Mouse (Mus musculus): ENCODE measurements around the gene Eef2k. TPM values are rescaled to one million over a fixed set of nuclear protein-coding genes. Genes with fewer than 3 reads are reported as not detected.

Gene Eef2k
- polyA plus RNA-seq (2015; fragmentation: Nextera tagmentation; extraction: Ambion mirVana) = 33.6 and 40.1 TPM in 2 replicates

GRCm38 (mm10) chr7:120842345-120843036 lies at the start of gene Eef2k:
Eef2k (plus strand) TSS chr7:120842831.
- Histone ChIP-seq H3K36me3 (replicated peaks) (no peaks in the 10 kb centered on the region), H3K9me3 (no peaks in the 10 kb centered on the region), H3K4me2 (peak within 1 kb of the TSS; percentile 64), H3K27me3 (replicated peaks) (0 out of 2 replicates have a peak, but pooled peaks cover 4% of the 10 kb centered on the region), H3K4me3 (peak within 1 kb of the TSS; percentile 77), H3K27ac (peak within 1 kb of the TSS; percentile 92), H3K9ac (peak within 1 kb of the TSS; percentile 83), H3K4me1 (peaks cover 21% of the 10 kb centered on the region)
- peak; percentile 96 for ATAC-seq (replicated peaks)
- WGBS = 3% methylated on average over 35 of the region's 35 CpGs

- Histone ChIP-seq H3K4me3 (no peak overlapping the region), H3K9ac (no peak overlapping the region), H3K27ac (no peak overlapping the region), H3K27me3 (replicated peaks) (no peaks in the 10 kb centered on the region), H3K9me3 (no peaks in the 10 kb centered on the region), H3K4me1 (no peaks in the 10 kb centered on the region), H3K4me2 (no peak overlapping the region), H3K36me3 (replicated peaks) (no peaks in the 10 kb centered on the region)
- no peak for ATAC-seq (replicated peaks)
- WGBS = 81% methylated on average over 4 of the region's 4 CpGs
These were observed 47.1 kb upstream of the Eef2k start for GRCm38 (mm10) chr7:120795544-120795943.

GRCm38 (mm10) chr7:120796369-120796768 lies 46.3 kb upstream of the Eef2k start:
- 84% methylated on average over 3 of the region's 3 CpGs for WGBS
- no peak overlapping the region for H3K9ac ChIP-seq
- ATAC-seq (replicated peaks) = no peak
- H3K9me3 ChIP-seq = no peaks in the 10 kb centered on the region
- no peak overlapping the region for H3K4me2 ChIP-seq
- no peaks in the 10 kb centered on the region for H3K27me3 ChIP-seq (replicated peaks)
- no peak overlapping the region for H3K27ac ChIP-seq
- no peaks in the 10 kb centered on the region for H3K4me1 ChIP-seq
- no peak overlapping the region for H3K4me3 ChIP-seq
- no peaks in the 10 kb centered on the region for H3K36me3 ChIP-seq (replicated peaks)

- no peak for ATAC-seq (replicated peaks)
- Histone ChIP-seq H3K9me3 (no peaks in the 10 kb centered on the region), H3K4me3 (no peak overlapping the region), H3K27ac (no peak overlapping the region), H3K4me2 (no peak overlapping the region), H3K36me3 (replicated peaks) (no peaks in the 10 kb centered on the region), H3K27me3 (replicated peaks) (no peaks in the 10 kb centered on the region), H3K9ac (no peak overlapping the region), H3K4me1 (no peaks in the 10 kb centered on the region)
- 98% methylated on average over 2 of the region's 2 CpGs for WGBS
These were observed 39.4 kb upstream of the Eef2k start for GRCm38 (mm10) chr7:120803268-120803667.

GRCm38 (mm10) chr7:120809705-120810104 lies 32.9 kb upstream of the Eef2k start:
- Histone ChIP-seq H3K4me2 (peak overlapping the region; percentile 73), H3K9ac (peak overlapping the region; percentile 42), H3K27ac (no peak overlapping the region), H3K4me1 (peaks cover 5% of the 10 kb centered on the region), H3K4me3 (peak overlapping the region; percentile 36), H3K36me3 (replicated peaks) (no peaks in the 10 kb centered on the region), H3K9me3 (no peaks in the 10 kb centered on the region), H3K27me3 (replicated peaks) (no peaks in the 10 kb centered on the region)
- whole genome bisulfite sequencing = 4% methylated on average over 27 of the region's 27 CpGs
- ATAC-seq (replicated peaks) = peak; percentile 39; the same call in 1 of the 2 replicates

GRCm38 (mm10) chr7:120811834-120812415 lies 30.7 kb upstream of the Eef2k start, which contains the start of gene Gm5737:
Gm5737 (plus strand) TSS chr7:120812365.
- no peak within 1 kb of the TSS for H3K4me3 ChIP-seq
- H3K4me1 ChIP-seq = peaks cover 5% of the 10 kb centered on the region
- no peak within 1 kb of the TSS for H3K9ac ChIP-seq
- no peaks in the 10 kb centered on the region for H3K9me3 ChIP-seq
- H3K4me2 ChIP-seq = no peak within 1 kb of the TSS
- ATAC-seq (replicated peaks) = no peak
- no peaks in the 10 kb centered on the region for H3K27me3 ChIP-seq (replicated peaks)
- no peaks in the 10 kb centered on the region for H3K36me3 ChIP-seq (replicated peaks)
- WGBS = 86% methylated on average over 6 of the region's 6 CpGs
- H3K27ac ChIP-seq = no peak within 1 kb of the TSS

- Histone ChIP-seq H3K27ac (no peak overlapping the region), H3K9ac (no peak overlapping the region), H3K27me3 (replicated peaks) (no peaks in the 10 kb centered on the region), H3K9me3 (no peaks in the 10 kb centered on the region), H3K4me2 (no peak overlapping the region), H3K4me1 (no peaks in the 10 kb centered on the region), H3K36me3 (replicated peaks) (no peaks in the 10 kb centered on the region), H3K4me3 (no peak overlapping the region)
- WGBS = 83% methylated on average over 6 of the region's 6 CpGs
- ATAC-seq (replicated peaks) = no peak
These were observed 25.1 kb upstream of the Eef2k start for GRCm38 (mm10) chr7:120817552-120817951.

- Histone ChIP-seq H3K36me3 (replicated peaks) (no peaks in the 10 kb centered on the region), H3K4me1 (no peaks in the 10 kb centered on the region), H3K27ac (no peak overlapping the region), H3K4me3 (no peak overlapping the region), H3K9me3 (no peaks in the 10 kb centered on the region), H3K27me3 (replicated peaks) (no peaks in the 10 kb centered on the region; the same call in 1 of the 2 replicates), H3K9ac (no peak overlapping the region), H3K4me2 (no peak overlapping the region)
- 85% methylated on average over 4 of the region's 4 CpGs for WGBS
- ATAC-seq (replicated peaks) = no peak
These were observed 23.2 kb upstream of the Eef2k start for GRCm38 (mm10) chr7:120819386-120819785.

GRCm38 (mm10) chr7:120823248-120823647 lies 19.4 kb upstream of the Eef2k start:
- no peaks in the 10 kb centered on the region for H3K9me3 ChIP-seq
- H3K27ac ChIP-seq = no peak overlapping the region
- H3K4me2 ChIP-seq = no peak overlapping the region
- H3K27me3 ChIP-seq (replicated peaks) = no peaks in the 10 kb centered on the region; the same call in 1 of the 2 replicates
- no peaks in the 10 kb centered on the region for H3K4me1 ChIP-seq
- no peak overlapping the region for H3K9ac ChIP-seq
- ATAC-seq (replicated peaks) = peak; percentile 72
- H3K36me3 ChIP-seq (replicated peaks) = no peaks in the 10 kb centered on the region
- 22% methylated on average over 5 of the region's 5 CpGs for WGBS
- H3K4me3 ChIP-seq = no peak overlapping the region

GRCm38 (mm10) chr7:120825097-120825496 lies 17.5 kb upstream of the Eef2k start:
- Histone ChIP-seq H3K27ac (no peak overlapping the region), H3K27me3 (replicated peaks) (peaks cover 3% of the 10 kb centered on the region), H3K9ac (no peak overlapping the region), H3K36me3 (replicated peaks) (no peaks in the 10 kb centered on the region), H3K9me3 (no peaks in the 10 kb centered on the region), H3K4me2 (no peak overlapping the region), H3K4me3 (no peak overlapping the region), H3K4me1 (peaks cover 2% of the 10 kb centered on the region)
- WGBS = 54% methylated on average over 2 of the region's 2 CpGs
- no peak for ATAC-seq (replicated peaks)

- peaks cover 14% of the 10 kb centered on the region for H3K4me1 ChIP-seq
- WGBS = 16% methylated on average over 3 of the region's 3 CpGs
- no peaks in the 10 kb centered on the region for H3K9me3 ChIP-seq
- H3K9ac ChIP-seq = no peak overlapping the region
- H3K27ac ChIP-seq = no peak overlapping the region
- no peak overlapping the region for H3K4me2 ChIP-seq
- ATAC-seq (replicated peaks) = no peak
- no peak overlapping the region for H3K4me3 ChIP-seq
- no peaks in the 10 kb centered on the region for H3K36me3 ChIP-seq (replicated peaks)
- H3K27me3 ChIP-seq (replicated peaks) = peaks cover 4% of the 10 kb centered on the region
These were observed 16.2 kb upstream of the Eef2k start for GRCm38 (mm10) chr7:120826408-120826807.

- no peaks in the 10 kb centered on the region for H3K36me3 ChIP-seq (replicated peaks)
- ATAC-seq (replicated peaks) = peak; percentile 14; the same call in 1 of the 2 replicates
- H3K9ac ChIP-seq = peak overlapping the region; percentile 46
- H3K27ac ChIP-seq = peak overlapping the region; percentile 40
- peak overlapping the region; percentile 55 for H3K4me3 ChIP-seq
- peak overlapping the region; percentile 85 for H3K4me2 ChIP-seq
- H3K4me1 ChIP-seq = peaks cover 17% of the 10 kb centered on the region
- peaks cover 7% of the 10 kb centered on the region; the same call in 1 of the 2 replicates for H3K27me3 ChIP-seq (replicated peaks)
- H3K9me3 ChIP-seq = no peaks in the 10 kb centered on the region
- WGBS = 1% methylated on average over 46 of the region's 46 CpGs
These were observed 11.9 kb upstream of the Eef2k start for GRCm38 (mm10) chr7:120830431-120831381.

All from midbrain, embryonic 15.5 days (tissue).